Mouse (Mus musculus): ENCODE measurements around the gene Prkca.
"Not testable (repeated sequence)": the region's sequence is repeated elsewhere in the genome, so short reads cannot be mapped to it uniquely, and the experiment has no call there.

DNA sequence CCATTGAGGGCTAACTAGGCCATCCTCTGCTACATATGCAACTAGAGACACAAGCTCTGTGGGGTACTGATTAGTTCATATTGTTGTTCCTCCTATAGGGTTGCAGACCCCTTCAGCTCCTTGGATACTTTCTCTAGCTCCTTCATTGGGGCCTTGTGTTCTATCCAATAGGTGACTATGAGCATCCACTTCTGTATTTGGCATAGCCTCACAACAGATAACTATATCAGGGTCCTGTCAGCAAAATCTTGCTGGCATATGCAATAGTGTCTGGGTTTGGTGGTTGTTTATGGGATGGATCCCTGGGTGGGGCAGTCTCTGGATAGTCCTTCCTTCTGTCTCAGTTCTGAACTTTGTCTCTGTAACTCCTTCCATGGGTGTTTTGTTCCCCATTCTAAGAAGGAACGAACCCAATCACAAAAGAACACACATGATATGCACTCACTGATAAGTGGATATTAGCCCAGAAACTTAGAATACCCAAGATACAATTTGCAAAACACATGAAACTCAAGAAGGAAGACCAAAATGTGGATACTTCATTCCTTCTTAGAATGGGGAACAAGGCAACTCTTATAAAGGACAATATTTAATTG, 256.5 kb downstream of the Prkca start:
- not testable (repeated sequence) for TF ChIP-seq CTCF (IDR thresholded peaks at IDR 0.05; ENCODE audit: borderline replicate concordance, insufficient read depth, low read length); POLR2A (IDR thresholded peaks at IDR 0.05; ENCODE audit: low read depth, low read length)
